Mouse (Mus musculus): ENCODE data around the gene Phactr2.

DNA sequence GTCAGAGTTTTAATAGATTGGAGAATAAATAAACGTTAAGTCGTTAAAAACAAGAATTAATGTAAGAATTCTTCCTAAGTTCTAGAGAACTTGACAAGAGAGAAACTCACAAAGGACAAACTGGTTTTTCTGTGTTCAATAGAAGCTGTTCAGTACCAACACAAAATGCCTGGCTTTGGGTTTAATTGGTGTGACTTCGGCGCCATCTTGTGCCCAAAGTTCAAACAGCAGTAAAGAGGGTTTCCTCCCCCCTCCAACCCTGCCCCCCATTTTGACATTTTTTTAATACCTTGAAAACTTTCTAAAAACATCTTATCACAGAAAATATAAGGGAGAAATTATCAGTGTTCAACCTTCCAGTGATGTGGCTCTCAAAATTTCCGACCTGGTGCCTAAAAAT, 44.4 kb downstream of the Phactr2 start:
- TF ChIP-seq POLR2A (IDR thresholded peaks at IDR 0.05; ENCODE audit: insufficient read depth, low read length) (no peak), CTCF (IDR thresholded peaks at IDR 0.05; ENCODE audit: low read depth, low read length) (peak; percentile 46), EP300 (IDR thresholded peaks at IDR 0.05; ENCODE audit: insufficient read depth, low read depth, low read length) (no peak)

All from ES-Bruce4 (cell line).